Mouse (Mus musculus): Measurements from ENCODE around the gene Erbb4.

Erbb4 gene

GRCm38 (mm10) chr1:68517820-68518219, 590.0 kb downstream of the Erbb4 start:
- no peak for DNase-seq (ENCODE audit: low read depth, low spot score)

- DNase-seq (ENCODE audit: low read depth, low spot score): no peak
These were observed 604.0 kb downstream of the Erbb4 start for GRCm38 (mm10) chr1:68503873-68504272.

GRCm38 (mm10) chr1:68501561-68501960, 606.3 kb downstream of the Erbb4 start:
- peak; percentile 68 for DNase-seq (ENCODE audit: low read depth, low spot score)

DNA sequence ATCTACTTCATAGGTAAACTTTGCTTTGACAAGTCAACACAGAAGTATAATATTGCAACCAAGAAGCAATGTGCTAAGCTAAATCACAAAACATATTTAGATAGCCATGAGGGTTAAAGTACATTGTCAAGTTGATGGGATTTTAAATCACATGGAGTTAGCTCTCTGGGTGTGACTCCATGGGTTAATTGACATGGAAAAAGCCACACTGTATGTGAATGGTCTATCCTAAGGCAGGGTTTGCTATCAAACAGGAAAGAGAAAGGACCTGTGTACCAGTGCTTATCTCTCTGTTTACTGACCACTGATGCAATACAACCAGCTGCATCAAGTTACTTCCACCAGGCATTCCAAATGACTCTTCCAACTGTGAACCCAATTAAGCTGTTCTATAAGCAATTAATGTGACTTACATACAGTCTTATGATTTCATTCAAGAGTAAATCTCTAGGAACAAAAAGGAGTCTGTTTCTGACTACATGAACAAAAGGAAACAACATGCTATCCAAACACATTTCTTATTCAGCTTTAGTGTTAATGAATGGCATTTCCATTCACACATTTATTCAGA, 641.4 kb downstream of the Erbb4 start:
- DNase-seq (ENCODE audit: low read depth, low spot score): no peak

- no peak for DNase-seq (ENCODE audit: low read depth, low spot score)
These were observed 656.6 kb downstream of the Erbb4 start for GRCm38 (mm10) chr1:68451274-68451673.

- DNase-seq (ENCODE audit: low read depth, low spot score): no peak
These were observed 683.4 kb downstream of the Erbb4 start for GRCm38 (mm10) chr1:68424336-68424983.

- peak; percentile 47 for DNase-seq (ENCODE audit: low read depth, low spot score)
These were observed 706.7 kb downstream of the Erbb4 start for GRCm38 (mm10) chr1:68401204-68401603.

- no peak for DNase-seq (ENCODE audit: low read depth, low spot score)
These were observed 736.3 kb downstream of the Erbb4 start for GRCm38 (mm10) chr1:68371531-68371930.

- no peak for DNase-seq (ENCODE audit: low read depth, low spot score)
These were observed 774.1 kb downstream of the Erbb4 start for GRCm38 (mm10) chr1:68333714-68334113.

DNA sequence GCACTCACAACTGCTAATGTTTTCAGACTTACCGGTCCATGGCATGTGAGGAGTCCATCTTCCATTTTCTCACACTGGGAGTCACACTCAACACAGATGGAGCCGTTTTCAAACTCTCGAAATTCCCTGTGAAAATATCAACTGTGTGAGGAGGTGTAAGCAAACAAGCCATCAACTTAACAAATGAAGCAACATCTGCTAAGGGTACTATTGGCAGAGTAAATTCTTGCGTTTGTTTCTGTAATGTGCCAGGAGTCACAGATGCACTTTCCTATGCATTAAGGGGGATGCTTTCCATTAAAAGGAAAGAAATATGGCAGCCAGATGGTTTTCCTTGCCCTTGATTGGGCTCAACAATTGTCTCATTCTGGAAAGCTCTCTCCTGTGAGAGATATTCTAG, 802.0 kb downstream of the Erbb4 start:
- DNase-seq (ENCODE audit: low read depth, low spot score): no peak

GRCm38 (mm10) chr1:68284443-68284842, 823.4 kb downstream of the Erbb4 start:
- no peak for DNase-seq (ENCODE audit: low read depth, low spot score)

GRCm38 (mm10) chr1:68275819-68276218, 832.0 kb downstream of the Erbb4 start:
- no peak for DNase-seq (ENCODE audit: low read depth, low spot score)

GRCm38 (mm10) chr1:68178580-68178979, 929.3 kb downstream of the Erbb4 start:
- peak; percentile 39 for DNase-seq (ENCODE audit: low read depth, low spot score)

GRCm38 (mm10) chr1:68155253-68155652, 952.6 kb downstream of the Erbb4 start:
- no peak for DNase-seq (ENCODE audit: low read depth, low spot score)

DNA sequence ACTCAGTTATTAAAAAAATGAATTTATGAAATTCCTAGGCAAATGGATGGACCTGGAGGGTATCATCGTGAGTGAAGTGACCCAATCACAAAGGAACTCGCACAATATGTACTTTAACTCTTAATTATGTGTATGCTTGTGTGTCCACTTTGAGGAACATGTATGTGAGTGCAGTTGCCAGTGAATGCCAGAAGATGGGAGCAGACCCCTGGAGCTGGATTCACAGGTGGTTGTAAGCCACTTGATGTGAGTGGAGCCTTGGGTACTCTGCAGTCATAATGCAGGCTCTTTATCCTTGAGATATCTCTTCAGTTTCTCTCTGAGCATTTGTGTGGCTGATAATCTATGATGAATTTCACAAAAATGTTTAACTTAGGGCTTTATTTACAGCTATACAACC, 957.3 kb downstream of the Erbb4 start:
- DNase-seq (ENCODE audit: low read depth, low spot score): no peak

GRCm38 (mm10) chr1:68142562-68143350, 965.1 kb downstream of the Erbb4 start:
- peak; percentile 23 for DNase-seq (ENCODE audit: low read depth, low spot score)

GRCm38 (mm10) chr1:68134943-68135342, 972.9 kb downstream of the Erbb4 start:
- DNase-seq (ENCODE audit: low read depth, low spot score): no peak

- no peak for DNase-seq (ENCODE audit: low read depth, low spot score)
These were observed 973.4 kb downstream of the Erbb4 start for GRCm38 (mm10) chr1:68134450-68134849.

- DNase-seq (ENCODE audit: low read depth, low spot score): no peak
These were observed 984.3 kb downstream of the Erbb4 start for GRCm38 (mm10) chr1:68123541-68123940.

DNA sequence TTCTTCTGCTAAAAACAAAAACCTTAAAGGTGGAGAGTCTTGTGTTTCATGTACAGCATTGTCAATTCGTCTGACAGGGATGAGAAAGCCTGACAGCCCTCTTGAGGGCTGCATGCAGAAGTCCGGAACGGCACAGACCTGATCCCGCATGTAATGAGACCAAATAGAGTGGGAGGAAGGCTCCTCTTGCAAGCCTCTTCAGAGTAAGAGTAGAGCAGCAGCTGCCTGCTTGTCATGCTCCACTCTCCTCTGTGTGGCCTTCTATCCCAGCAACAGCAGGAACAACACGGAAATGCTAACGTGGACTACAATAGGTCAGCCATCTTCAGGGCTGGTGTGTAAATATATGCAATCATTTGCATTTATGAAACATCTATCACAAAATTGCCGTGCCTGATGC, 987.5 kb downstream of the Erbb4 start:
- no peak for DNase-seq (ENCODE audit: low read depth, low spot score)

GRCm38 (mm10) chr1:68115721-68116120, 992.1 kb downstream of the Erbb4 start:
- no peak for DNase-seq (ENCODE audit: low read depth, low spot score)

DNA sequence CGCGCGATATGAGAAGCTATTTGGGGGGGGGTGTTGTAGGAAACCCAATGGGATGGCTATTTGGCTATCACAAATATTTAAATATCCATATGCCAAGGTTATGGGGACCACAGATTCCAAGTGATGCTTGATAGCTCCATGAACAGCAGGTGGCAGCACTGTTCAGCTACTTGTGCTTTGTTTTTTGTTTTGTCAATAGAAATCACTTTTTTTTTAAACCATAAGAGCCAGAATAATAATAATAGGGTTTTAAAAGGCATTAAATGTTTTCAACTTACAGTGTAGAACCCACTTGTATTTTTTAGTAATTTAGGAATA, 1001.4 kb downstream of the Erbb4 start:
- DNase-seq (ENCODE audit: low read depth, low spot score): peak; percentile 24
